Mouse (Mus musculus): ENCODE measurements around the gene Tle3.

Gene Tle3

GRCm38 (mm10) chr9:61439092-61439491 is 66.9 kb downstream of the Tle3 start:
- no peak for DNase-seq

GRCm38 (mm10) chr9:61439979-61440378 is 67.8 kb downstream of the Tle3 start:
- DNase-seq: no peak

- DNase-seq: no peak
Observed at GRCm38 (mm10) chr9:61441206-61441913, 69.2 kb downstream of the Tle3 start.

- no peak for DNase-seq
Observed at GRCm38 (mm10) chr9:61442951-61443630, 70.9 kb downstream of the Tle3 start.

GRCm38 (mm10) chr9:61445151-61445550 is 73.0 kb downstream of the Tle3 start:
- DNase-seq: no peak

GRCm38 (mm10) chr9:61445711-61446222 is 73.6 kb downstream of the Tle3 start:
- DNase-seq: no peak

GRCm38 (mm10) chr9:61446965-61447364 is 74.8 kb downstream of the Tle3 start:
- DNase-seq: no peak

- peak; percentile 37 for DNase-seq
Observed at GRCm38 (mm10) chr9:61449363-61449904, 77.3 kb downstream of the Tle3 start.

- DNase-seq: no peak
Observed at GRCm38 (mm10) chr9:61452081-61452480, 79.9 kb downstream of the Tle3 start.

GRCm38 (mm10) chr9:61455861-61456261 is 83.7 kb downstream of the Tle3 start:
- peak; percentile 60 for DNase-seq

- DNase-seq: no peak
Observed at GRCm38 (mm10) chr9:61456441-61457161, 84.4 kb downstream of the Tle3 start.

GRCm38 (mm10) chr9:61457162-61457523 is 85.0 kb downstream of the Tle3 start:
- no peak for DNase-seq

- no peak for DNase-seq
Observed at GRCm38 (mm10) chr9:61461859-61462258, 89.7 kb downstream of the Tle3 start.

- no peak for DNase-seq
Observed at GRCm38 (mm10) chr9:61467436-61467835, 95.3 kb downstream of the Tle3 start.
